Mouse (Mus musculus): Measurements from ENCODE around the gene Ddias. TPM values are rescaled to one million over a fixed set of nuclear protein-coding genes. Genes with fewer than 3 reads are reported as not detected.
A peak's percentile ranks its signal among the peaks of the same experiment; 100 is the strongest.

The Ddias gene
- polyA plus RNA-seq, 1 experiment from 2014 or later = 19.3 TPM

GRCm38 (mm10) chr7:92884998-92885660 is 11.1 kb upstream of the Ddias start:
- Histone ChIP-seq H3K9ac (replicated peaks) (no peak overlapping the region), H3K36me3 (no peaks in the 10 kb centered on the region), H3K4me3 (no peak overlapping the region), H3K9me3 (no peaks in the 10 kb centered on the region), H3K27me3 (no peaks in the 10 kb centered on the region), H3K27ac (replicated peaks) (no peak overlapping the region), H3K4me2 (replicated peaks) (no peak overlapping the region), H3K4me1 (no peaks in the 10 kb centered on the region)
- no peak for ATAC-seq (ENCODE audit: low FRiP score, low read depth)
- WGBS = 89% methylated on average over 6 of the region's 6 CpGs

GRCm38 (mm10) chr7:92883850-92884716 is 10.0 kb upstream of the Ddias start:
- no peak for ATAC-seq (ENCODE audit: low FRiP score, low read depth)
- H3K4me2 ChIP-seq (replicated peaks) = no peak overlapping the region
- no peaks in the 10 kb centered on the region for H3K4me1 ChIP-seq
- H3K4me3 ChIP-seq = no peak overlapping the region
- no peaks in the 10 kb centered on the region for H3K27me3 ChIP-seq
- no peak overlapping the region for H3K9ac ChIP-seq (replicated peaks)
- H3K36me3 ChIP-seq = no peaks in the 10 kb centered on the region
- 84% methylated on average over 9 of the region's 9 CpGs for WGBS
- H3K27ac ChIP-seq (replicated peaks) = no peak overlapping the region
- H3K9me3 ChIP-seq = no peaks in the 10 kb centered on the region

GRCm38 (mm10) chr7:92878575-92879285 is 4.7 kb upstream of the Ddias start:
- ATAC-seq (ENCODE audit: low FRiP score, low read depth) = no peak
- WGBS = 87% methylated on average over 7 of the region's 7 CpGs
- H3K27ac ChIP-seq (replicated peaks) = no peak overlapping the region
- H3K9me3 ChIP-seq = no peaks in the 10 kb centered on the region
- H3K4me2 ChIP-seq (replicated peaks) = no peak overlapping the region
- no peaks in the 10 kb centered on the region for H3K36me3 ChIP-seq
- H3K27me3 ChIP-seq = no peaks in the 10 kb centered on the region
- H3K4me3 ChIP-seq = no peak overlapping the region
- H3K4me1 ChIP-seq = peaks cover 9% of the 10 kb centered on the region
- H3K9ac ChIP-seq (replicated peaks) = no peak overlapping the region

- peaks cover 16% of the 10 kb centered on the region for H3K4me1 ChIP-seq
- H3K27ac ChIP-seq (replicated peaks) = no peak overlapping the region
- H3K27me3 ChIP-seq = no peaks in the 10 kb centered on the region
- peak overlapping the region; percentile 13; the same call in 1 of the 2 replicates for H3K4me3 ChIP-seq
- 55% methylated on average over 7 of the region's 7 CpGs for WGBS
- H3K36me3 ChIP-seq = no peaks in the 10 kb centered on the region
- peak overlapping the region; percentile 11; the same call in 1 of the 2 replicates for H3K9ac ChIP-seq (replicated peaks)
- ATAC-seq (ENCODE audit: low FRiP score, low read depth) = no peak
- no peaks in the 10 kb centered on the region for H3K9me3 ChIP-seq
- peak overlapping the region; percentile 21 for H3K4me2 ChIP-seq (replicated peaks)
Observed at GRCm38 (mm10) chr7:92876538-92876937, 2.5 kb upstream of the Ddias start.

- Histone ChIP-seq H3K27me3 (no peaks in the 10 kb centered on the region), H3K4me2 (replicated peaks) (peak overlapping the region; percentile 70), H3K4me3 (peak overlapping the region; percentile 58), H3K36me3 (no peaks in the 10 kb centered on the region), H3K9me3 (no peaks in the 10 kb centered on the region), H3K27ac (replicated peaks) (no peak overlapping the region), H3K9ac (replicated peaks) (no peak overlapping the region), H3K4me1 (peaks cover 16% of the 10 kb centered on the region)
- 47% methylated on average over 3 of the region's 3 CpGs for WGBS
- ATAC-seq (ENCODE audit: low FRiP score, low read depth) = no peak
Observed at GRCm38 (mm10) chr7:92876066-92876465, 2.0 kb upstream of the Ddias start.

GRCm38 (mm10) chr7:92874761-92875408 is 838 bp upstream of the Ddias start:
- Histone ChIP-seq H3K36me3 (no peaks in the 10 kb centered on the region), H3K27me3 (no peaks in the 10 kb centered on the region), H3K4me3 (peak overlapping the region; percentile 58), H3K9me3 (no peaks in the 10 kb centered on the region), H3K4me2 (replicated peaks) (peak overlapping the region; percentile 70), H3K4me1 (peaks cover 16% of the 10 kb centered on the region), H3K27ac (replicated peaks) (peak overlapping the region; percentile 96), H3K9ac (replicated peaks) (peak overlapping the region; percentile 75)
- 1% methylated on average over 29 of the region's 29 CpGs for WGBS
- ATAC-seq (ENCODE audit: low FRiP score, low read depth) = peak; percentile 90

GRCm38 (mm10) chr7:92871596-92871995 is 2.5 kb downstream of the Ddias start:
- Histone ChIP-seq H3K9me3 (no peaks in the 10 kb centered on the region), H3K4me3 (no peak overlapping the region), H3K4me2 (replicated peaks) (no peak overlapping the region), H3K27ac (replicated peaks) (no peak overlapping the region), H3K27me3 (no peaks in the 10 kb centered on the region), H3K9ac (replicated peaks) (no peak overlapping the region), H3K36me3 (no peaks in the 10 kb centered on the region), H3K4me1 (peaks cover 16% of the 10 kb centered on the region)
- 95% methylated on average over 4 of the region's 4 CpGs for WGBS
- ATAC-seq (ENCODE audit: low FRiP score, low read depth) = no peak

- no peak overlapping the region for H3K4me3 ChIP-seq
- ATAC-seq (ENCODE audit: low FRiP score, low read depth) = no peak
- H3K4me2 ChIP-seq (replicated peaks) = no peak overlapping the region
- H3K36me3 ChIP-seq = no peaks in the 10 kb centered on the region
- H3K9ac ChIP-seq (replicated peaks) = no peak overlapping the region
- no peak overlapping the region for H3K27ac ChIP-seq (replicated peaks)
- H3K9me3 ChIP-seq = no peaks in the 10 kb centered on the region
- 83% methylated on average over 3 of the region's 3 CpGs for WGBS
- no peaks in the 10 kb centered on the region for H3K27me3 ChIP-seq
- peaks cover 7% of the 10 kb centered on the region for H3K4me1 ChIP-seq
Observed at GRCm38 (mm10) chr7:92870161-92870560, 3.9 kb downstream of the Ddias start.

GRCm38 (mm10) chr7:92866526-92866925 is 7.5 kb downstream of the Ddias start:
- Histone ChIP-seq H3K9ac (replicated peaks) (no peak overlapping the region), H3K27me3 (no peaks in the 10 kb centered on the region), H3K27ac (replicated peaks) (no peak overlapping the region), H3K4me2 (replicated peaks) (no peak overlapping the region), H3K4me1 (no peaks in the 10 kb centered on the region), H3K4me3 (no peak overlapping the region), H3K36me3 (peaks cover 4% of the 10 kb centered on the region; the same call in 1 of the 2 replicates), H3K9me3 (no peaks in the 10 kb centered on the region)
- ATAC-seq (ENCODE audit: low FRiP score, low read depth) = no peak
- 42% methylated on average over 2 of the region's 2 CpGs for WGBS

- no peaks in the 10 kb centered on the region for H3K27me3 ChIP-seq
- ATAC-seq (ENCODE audit: low FRiP score, low read depth) = no peak
- no peaks in the 10 kb centered on the region for H3K36me3 ChIP-seq
- H3K4me2 ChIP-seq (replicated peaks) = no peak overlapping the region
- H3K4me1 ChIP-seq = no peaks in the 10 kb centered on the region
- H3K27ac ChIP-seq (replicated peaks) = no peak overlapping the region
- H3K4me3 ChIP-seq = no peak overlapping the region
- H3K9me3 ChIP-seq = no peaks in the 10 kb centered on the region
- no peak overlapping the region for H3K9ac ChIP-seq (replicated peaks)
- WGBS = 95% methylated on average over 3 of the region's 3 CpGs
Observed at GRCm38 (mm10) chr7:92848246-92848645, 25.8 kb downstream of the Ddias start.

GRCm38 (mm10) chr7:92842254-92842653 is 31.8 kb downstream of the Ddias start:
- 90% methylated on average over 2 of the region's 2 CpGs for WGBS
- Histone ChIP-seq H3K36me3 (no peaks in the 10 kb centered on the region), H3K4me1 (no peaks in the 10 kb centered on the region), H3K4me2 (replicated peaks) (no peak overlapping the region), H3K9me3 (no peaks in the 10 kb centered on the region), H3K27me3 (no peaks in the 10 kb centered on the region), H3K9ac (replicated peaks) (no peak overlapping the region), H3K4me3 (no peak overlapping the region), H3K27ac (replicated peaks) (no peak overlapping the region)
- no peak for ATAC-seq (ENCODE audit: low FRiP score, low read depth)

Data from midbrain, embryonic 12.5 days (tissue).